In the genomic region with DNA sequence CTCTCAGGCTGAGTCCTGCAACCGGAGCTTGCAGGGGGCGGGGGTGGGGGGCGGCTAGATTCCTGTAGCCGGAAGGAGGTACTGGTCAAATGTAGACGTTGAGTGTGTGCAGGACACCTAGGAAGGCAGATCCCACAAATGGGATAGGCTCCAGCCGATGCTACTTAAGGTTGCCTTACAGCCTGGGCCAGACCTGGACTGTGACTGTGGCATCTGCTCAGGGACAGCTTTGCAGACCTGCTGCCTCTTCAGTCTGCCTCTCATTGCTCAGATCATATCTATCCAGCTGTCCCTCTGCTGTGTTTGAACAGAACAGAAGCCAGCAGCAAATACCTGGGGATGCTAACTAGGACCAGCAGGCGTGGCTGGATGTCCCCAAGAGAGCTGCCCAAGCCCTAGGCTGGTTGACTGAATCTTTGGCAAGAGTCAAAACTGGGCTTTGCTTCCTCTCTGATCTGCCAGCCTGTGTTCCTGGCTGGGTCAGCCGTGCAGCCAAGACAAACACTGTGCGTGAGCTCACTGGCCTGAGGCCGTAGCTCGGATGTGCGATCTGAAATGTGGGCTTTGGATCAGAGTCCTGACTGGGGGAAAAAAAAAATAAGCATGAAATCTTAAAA, we compare ENCODE assay signal across 9 mouse cellular contexts. TPM values are rescaled to one million over a fixed set of nuclear protein-coding genes. Genes with fewer than 3 reads are reported as not detected.
DNase-seq lines count a peak whose midpoint lies in the region; ATAC-seq lines count a peak whose summit lies in the region.
"Had no signal": no experiment of that assay in that cellular context is flagged by ENCODE, and none has a peak within 500 bp of the region (broad histone marks: within the 10 kb centered on the region; RNA-seq: fewer than 3 reads in every experiment).

No protein-coding gene starts in this region.

- H3K9ac ChIP-seq in heart, embryonic 11.5 days (ENCODE audit: low read depth, low read length), result no peak overlapping the region
- no peak overlapping the region for H3K9ac ChIP-seq in limb, embryonic 15.5 days

- peak overlapping the region; percentile 60 for H3K27ac ChIP-seq in heart, embryonic 11.5 days (ENCODE audit: low read depth, low read length)
- H3K27ac ChIP-seq in limb, embryonic 15.5 days, result peak overlapping the region; percentile 48

- peaks cover 32% of the 10 kb centered on the region for H3K4me1 ChIP-seq in heart, embryonic 11.5 days (ENCODE audit: control insufficient read depth, insufficient read depth, low read length)
- peaks cover 34% of the 10 kb centered on the region for H3K4me1 ChIP-seq in limb, embryonic 15.5 days

- H3K36me3 ChIP-seq in heart, embryonic 11.5 days (ENCODE audit: control insufficient read depth, insufficient read depth, low read length), result no peaks in the 10 kb centered on the region
- no peaks in the 10 kb centered on the region for H3K36me3 ChIP-seq in limb, embryonic 15.5 days

- WGBS in heart, embryonic 11.5 days (ENCODE audit: insufficient replicate concordance), result 24% methylated on average over 12 of the region's 12 CpGs
- 36% methylated on average over 12 of the region's 12 CpGs for WGBS in limb, embryonic 15.5 days

- no peak for ATAC-seq in heart, embryonic 11.5 days (replicated peaks; ENCODE audit: insufficient number of reproducible peaks, low FRiP score, low TSS enrichment)
- no peak for ATAC-seq in limb, embryonic 15.5 days (ENCODE audit: insufficient number of reproducible peaks, low FRiP score, low TSS enrichment, low read depth)
- ATAC-seq in monocyte, adult 5-6 weeks (replicated peaks; ENCODE audit: insufficient number of reproducible peaks, low FRiP score, low TSS enrichment, poor library complexity, severe bottlenecking), result no peak

- no peaks in the 10 kb centered on the region for H3K9me3 ChIP-seq in heart, embryonic 11.5 days (replicated peaks; ENCODE audit: control insufficient read depth, low read length)
- H3K9me3 ChIP-seq in limb, embryonic 15.5 days, result no peaks in the 10 kb centered on the region
- H3K9me3 ChIP-seq: megakaryocyte, embryonic 14.5 days had no signal

- DNase-seq in adrenal gland, adult (ENCODE audit: inconsistent age in 2 of 2, low spot score in 1 of 2), result peak; percentile 58 to 75
- no peak for DNase-seq in adrenal gland, postnatal 4 days (ENCODE audit: low spot score in 2 of 2)
- peak; percentile 54 for DNase-seq in urinary bladder, postnatal 14 days (ENCODE audit: low spot score)
- DNase-seq in urinary bladder, postnatal 4 days (ENCODE audit: low spot score in 2 of 2), result no peak
- no peak for DNase-seq in frontal cortex, postnatal 14 days (ENCODE audit: low spot score in 2 of 2)

- H3K4me3 ChIP-seq in heart, embryonic 11.5 days (ENCODE audit: low read depth, low read length), result no peak overlapping the region
- H3K4me3 ChIP-seq in limb, embryonic 15.5 days, result no peak overlapping the region
- H3K4me3 ChIP-seq: megakaryocyte, embryonic 14.5 days had no signal

- H3K4me2 ChIP-seq in heart, embryonic 11.5 days, result peak overlapping the region; percentile 20; the same call in 1 of the 2 replicates
- peak overlapping the region; percentile 13; the same call in 1 of the 2 replicates for H3K4me2 ChIP-seq in limb, embryonic 15.5 days

- no peaks in the 10 kb centered on the region for H3K27me3 ChIP-seq in heart, embryonic 11.5 days (ENCODE audit: control insufficient read depth, insufficient read depth, low read length)
- H3K27me3 ChIP-seq in limb, embryonic 15.5 days, result no peaks in the 10 kb centered on the region

RNA-seq across cellular contexts. Expression of gene Rab4a, which starts 44.4 kb away (rescaled TPM):
- 10 to 100 TPM; 29.5 to 30.9 TPM for total RNA-seq in adrenal gland, postnatal 4 days (2021)
- polyA plus RNA-seq in heart, embryonic 11.5 days (2014; fragmentation: Nextera tagmentation; extraction: Ambion mirVana), result 55.0 and 58.7 TPM in 2 replicates
- 40.6 and 44.5 TPM in 2 replicates for polyA plus RNA-seq in limb, embryonic 15.5 days (2015; fragmentation: Nextera tagmentation; extraction: Ambion mirVana)
- 0.68 to 0.86 TPM (median 0.75 TPM) in 3 replicates for total RNA-seq in monocyte, adult 5-6 weeks (2017)

Comparison
In these comparisons a context has a peak if more than half of its experiments do, and no peak if none do; other contexts are left out.
1. DNase-seq: peak in adrenal gland, adult (2 of 2) and urinary bladder, postnatal 14 days (single experiment); none in adrenal gland, postnatal 4 days (0 of 2), urinary bladder, postnatal 4 days (0 of 2) and frontal cortex, postnatal 14 days (0 of 2).
2. RNA of gene Rab4a, which starts 44.4 kb away (total RNA-seq): 29.5 to 30.9 TPM in adrenal gland, postnatal 4 days; 0.68 to 0.86 TPM in monocyte, adult 5-6 weeks; every median in the first group is over 10 times any median in the second.